Mouse (Mus musculus): Measurements from ENCODE around the gene Ubxn10.

The Ubxn10 gene

GRCm38 (mm10) chr4:138702031-138702430, 34.9 kb downstream of the Ubxn10 start:
- in situ Hi-C loops (cut with MboI, MseI), result no loop called here

GRCm38 (mm10) chr4:138701111-138701510, 35.9 kb downstream of the Ubxn10 start:
- in situ Hi-C loops (cut with MboI, MseI), result no loop called here

- in situ Hi-C loops (cut with MboI, MseI), result no loop called here
Observed at GRCm38 (mm10) chr4:138700184-138700982, 36.6 kb downstream of the Ubxn10 start.

- in situ Hi-C loops (cut with MboI, MseI), result no loop called here
Observed at GRCm38 (mm10) chr4:138698296-138698695, 38.7 kb downstream of the Ubxn10 start.

GRCm38 (mm10) chr4:138697166-138697860, 39.7 kb downstream of the Ubxn10 start:
- in situ Hi-C loops (cut with MboI, MseI), result no loop called here

GRCm38 (mm10) chr4:138696720-138697119, 40.2 kb downstream of the Ubxn10 start:
- in situ Hi-C loops (cut with MboI, MseI), result no loop called here

- in situ Hi-C loops (cut with MboI, MseI), result no loop called here
Observed at GRCm38 (mm10) chr4:138693043-138693692, 43.8 kb downstream of the Ubxn10 start.

- in situ Hi-C loops (cut with MboI, MseI), result no loop called here
Observed at GRCm38 (mm10) chr4:138691443-138692181, 45.4 kb downstream of the Ubxn10 start.

GRCm38 (mm10) chr4:138690561-138690960, 46.4 kb downstream of the Ubxn10 start:
- in situ Hi-C loops (cut with MboI, MseI), result no loop called here

- in situ Hi-C loops (cut with MboI, MseI), result no loop called here
Observed at GRCm38 (mm10) chr4:138689094-138689512, 47.9 kb downstream of the Ubxn10 start.

- in situ Hi-C loops (cut with MboI, MseI), result no loop called here
Observed at GRCm38 (mm10) chr4:138685813-138686212, 51.2 kb downstream of the Ubxn10 start.

GRCm38 (mm10) chr4:138682760-138683159, 54.2 kb downstream of the Ubxn10 start:
- in situ Hi-C loops (cut with MboI, MseI), result no loop called here

- in situ Hi-C loops (cut with MboI, MseI), result no loop called here
Observed at GRCm38 (mm10) chr4:138680124-138680523, 56.8 kb downstream of the Ubxn10 start.

- in situ Hi-C loops (cut with MboI, MseI), result no loop called here
Observed at GRCm38 (mm10) chr4:138677579-138677978, 59.4 kb downstream of the Ubxn10 start.

- in situ Hi-C loops (cut with MboI, MseI), result no loop called here
Observed at GRCm38 (mm10) chr4:138676480-138676879, 60.5 kb downstream of the Ubxn10 start.

- in situ Hi-C loops (cut with MboI, MseI), result no loop called here
Observed at GRCm38 (mm10) chr4:138672160-138672559, 64.8 kb downstream of the Ubxn10 start.

GRCm38 (mm10) chr4:138670093-138670889, 66.7 kb downstream of the Ubxn10 start:
- in situ Hi-C loops (cut with MboI, MseI), result no loop called here

GRCm38 (mm10) chr4:138666521-138666920, 70.4 kb downstream of the Ubxn10 start:
- in situ Hi-C loops (cut with MboI, MseI), result no loop called here

GRCm38 (mm10) chr4:138659936-138660602, 76.9 kb downstream of the Ubxn10 start:
- in situ Hi-C loops (cut with MboI, MseI), result no loop called here
